Mouse (Mus musculus): Measurements from ENCODE around the gene Hic2.

Hic2 gene

DNA sequence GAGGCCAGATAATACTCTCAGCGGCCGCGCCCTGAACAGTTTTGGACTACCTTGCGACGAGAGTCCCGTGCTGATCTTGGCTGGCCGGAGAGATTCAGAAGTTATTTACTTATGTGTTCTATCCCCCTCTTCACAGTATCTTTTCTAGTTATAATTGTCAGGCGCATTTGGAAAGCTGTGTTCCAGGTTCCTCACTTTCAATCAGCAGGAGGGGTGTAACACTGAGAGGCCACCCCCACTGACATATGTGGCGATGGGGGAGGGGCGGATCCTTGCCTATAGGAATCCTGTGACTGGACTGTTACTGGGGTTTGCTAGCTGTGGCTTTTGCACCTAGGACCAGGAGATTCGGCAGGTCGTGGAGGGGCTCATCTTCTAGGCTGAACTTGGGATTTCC is 1.1 kb downstream of the Hic2 start:
- peak; percentile 34 for DNase-seq

DNA sequence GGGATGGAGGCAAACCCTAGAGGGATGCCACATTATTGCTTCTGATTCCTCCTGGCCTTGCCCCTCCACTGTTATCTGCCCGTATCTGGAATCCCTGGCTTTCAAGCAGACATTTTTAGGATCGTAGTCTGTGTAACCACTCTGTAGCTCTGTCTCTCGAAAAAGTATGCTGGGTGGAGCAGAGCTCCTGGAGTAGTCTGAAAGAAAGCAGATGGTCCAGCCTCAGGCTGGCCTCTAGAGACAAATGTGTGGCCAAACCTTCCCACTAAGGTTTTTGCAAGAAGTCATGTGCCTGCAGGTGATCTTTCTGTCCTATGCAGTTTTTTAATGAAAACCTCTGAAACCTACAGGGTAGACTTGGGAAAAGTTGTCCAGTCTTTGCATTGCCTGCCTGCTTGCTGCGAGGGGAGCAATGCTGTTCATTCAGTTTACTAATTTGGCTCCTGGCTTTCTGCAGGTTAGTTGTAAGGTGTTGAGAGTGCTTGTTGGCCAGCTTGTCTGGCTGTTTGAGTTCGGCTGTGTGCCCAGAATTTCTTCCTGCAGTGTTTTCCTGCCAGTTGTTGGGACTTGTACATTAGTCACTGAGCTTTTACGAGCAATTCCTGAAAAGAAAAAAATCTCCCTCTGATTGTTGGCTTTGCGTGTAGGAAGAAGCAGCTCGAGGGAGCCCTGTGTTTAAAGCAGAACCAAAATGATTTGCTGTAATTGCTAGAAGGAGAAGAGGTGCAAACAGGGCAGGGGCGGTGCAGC is 1.7 kb downstream of the Hic2 start:
- peak; percentile 68 for DNase-seq

DNA sequence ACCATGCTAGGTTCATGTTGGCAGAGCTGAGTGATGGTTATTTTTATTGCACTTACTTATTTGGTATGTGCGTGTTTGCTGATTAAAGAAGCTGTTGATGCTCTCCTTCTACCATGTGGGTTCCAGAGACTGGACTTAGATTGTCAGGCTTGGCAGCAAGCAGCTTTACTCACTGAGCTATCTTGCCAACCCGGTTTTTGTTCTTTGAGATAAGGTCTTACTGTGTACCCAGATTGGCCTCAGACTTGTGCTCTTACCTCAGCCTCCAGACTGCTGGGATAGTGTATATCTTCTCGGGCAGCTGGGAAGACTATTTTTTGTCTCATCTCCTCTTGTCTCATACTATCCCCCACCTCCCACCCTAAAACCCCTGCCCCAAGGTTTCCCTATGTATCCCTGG is 4.3 kb downstream of the Hic2 start:
- no peak for DNase-seq

DNA sequence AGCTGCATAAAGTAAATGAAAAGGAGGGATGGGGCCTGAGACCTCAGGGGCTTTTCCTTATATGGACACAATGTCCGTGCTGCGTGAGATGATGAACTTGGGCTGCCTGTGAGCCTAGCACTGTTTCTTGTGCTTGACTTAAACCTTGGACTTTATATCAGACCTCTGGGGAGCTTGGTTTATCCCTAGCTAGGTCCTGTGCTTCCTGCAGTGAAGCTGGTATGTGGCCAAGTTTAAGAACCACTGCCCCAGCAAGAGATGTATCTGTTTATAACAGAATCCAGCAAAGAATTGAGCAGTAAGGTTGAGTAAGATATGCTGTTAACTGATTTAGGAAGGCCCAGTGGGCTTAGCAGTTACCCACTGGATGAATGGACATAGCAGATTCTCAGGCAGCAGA is 6.0 kb downstream of the Hic2 start:
- no peak for DNase-seq

DNA sequence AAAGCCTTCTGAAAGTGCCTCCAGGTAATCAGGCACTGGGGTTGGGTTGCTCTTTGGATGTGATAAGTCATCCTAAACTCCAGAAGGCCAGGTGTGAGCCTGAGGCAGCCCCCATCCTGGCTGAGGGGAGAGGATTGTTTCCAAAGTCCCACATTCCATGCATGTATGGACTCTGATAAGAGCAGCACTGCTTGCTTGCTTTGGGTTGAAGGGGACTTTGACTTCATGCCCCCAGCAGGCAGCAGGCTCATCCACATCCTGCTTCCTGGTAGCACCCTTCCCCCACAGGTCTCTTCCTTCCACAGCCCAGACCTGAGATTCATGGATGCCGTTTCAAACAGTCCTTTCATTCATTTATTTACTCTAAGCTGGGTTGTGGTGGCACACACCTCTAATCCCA is 10.4 kb downstream of the Hic2 start:
- no peak for DNase-seq

DNA sequence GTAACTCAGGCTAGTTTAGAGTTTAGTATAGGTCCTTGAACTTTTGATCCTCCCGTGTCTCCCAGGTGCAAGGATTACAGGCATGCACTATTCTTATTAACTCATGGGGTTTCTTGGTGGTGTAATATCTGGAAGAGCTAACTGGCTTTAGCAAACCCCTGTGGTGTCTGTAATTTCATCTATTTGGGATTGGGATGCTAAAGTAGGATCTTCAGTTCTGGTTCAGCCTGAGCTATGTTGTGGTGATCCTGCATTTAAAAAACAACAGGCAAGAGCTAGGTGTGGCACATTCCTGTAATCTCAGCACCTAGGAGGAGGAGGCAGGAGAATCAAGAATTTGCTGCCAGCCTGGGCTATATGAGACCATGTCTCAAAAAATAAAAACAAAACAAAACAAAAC is 11.6 kb downstream of the Hic2 start:
- DNase-seq, result no peak

DNA sequence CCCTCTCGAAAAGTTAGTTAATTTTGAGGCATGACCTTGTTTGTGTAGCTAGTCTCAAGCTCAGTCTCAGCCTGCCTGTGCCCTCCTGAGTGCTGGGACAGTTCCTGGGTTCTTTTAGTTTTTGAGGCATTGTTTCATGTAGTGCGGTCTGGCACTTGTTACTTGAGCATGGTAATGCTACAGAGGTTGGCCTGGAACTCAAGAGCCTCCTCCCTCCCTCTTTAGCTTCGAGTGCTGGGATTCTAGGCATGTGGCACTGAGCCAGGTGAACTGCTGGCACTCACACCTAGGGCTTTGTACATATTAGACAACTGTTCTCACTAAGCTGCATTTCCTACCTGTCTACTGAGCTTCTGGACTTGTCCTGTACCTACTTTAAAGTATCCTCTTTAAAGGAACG is 14.4 kb downstream of the Hic2 start:
- DNase-seq, result peak; percentile 88

DNA sequence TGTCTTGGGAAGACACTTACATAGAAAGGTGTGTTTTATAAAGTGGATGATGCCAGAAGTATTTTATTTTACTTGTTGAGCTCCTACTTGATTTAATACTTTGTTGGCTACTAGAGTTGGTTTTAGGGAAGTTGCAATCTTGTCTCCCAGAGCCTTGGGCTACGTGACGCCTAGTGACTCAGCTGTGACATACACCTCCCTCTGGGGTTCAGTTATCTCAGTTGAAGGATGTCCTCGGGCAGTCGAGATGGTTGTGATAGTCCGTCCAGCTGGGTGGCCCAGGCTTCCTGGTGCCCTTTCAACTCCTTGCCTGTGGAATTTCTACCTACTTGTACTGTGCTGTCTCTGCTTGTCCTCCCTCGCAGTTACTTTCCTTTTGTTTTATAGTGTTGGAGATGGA is 15.8 kb downstream of the Hic2 start:
- DNase-seq, result no peak

DNA sequence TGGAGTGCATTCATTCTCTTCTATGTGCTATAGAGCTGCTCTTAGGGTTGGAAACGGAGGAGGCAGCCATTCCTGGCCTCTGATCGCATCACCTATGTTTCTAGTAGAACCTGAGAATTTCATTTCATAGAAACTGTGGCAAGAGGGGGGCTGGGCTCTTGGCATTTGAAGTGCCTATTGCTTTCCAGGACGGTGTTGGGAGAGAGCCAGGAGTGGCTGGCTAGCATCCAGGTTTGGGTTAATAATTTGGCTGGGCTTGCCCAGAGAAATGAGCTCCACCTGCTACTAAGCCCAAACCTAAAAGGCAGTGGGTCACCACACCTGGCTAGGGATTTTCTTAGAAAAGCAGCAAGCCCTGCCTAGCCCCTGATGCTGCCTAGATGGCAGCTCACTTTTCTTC is 18.2 kb downstream of the Hic2 start:
- DNase-seq, result peak; percentile 85

DNA sequence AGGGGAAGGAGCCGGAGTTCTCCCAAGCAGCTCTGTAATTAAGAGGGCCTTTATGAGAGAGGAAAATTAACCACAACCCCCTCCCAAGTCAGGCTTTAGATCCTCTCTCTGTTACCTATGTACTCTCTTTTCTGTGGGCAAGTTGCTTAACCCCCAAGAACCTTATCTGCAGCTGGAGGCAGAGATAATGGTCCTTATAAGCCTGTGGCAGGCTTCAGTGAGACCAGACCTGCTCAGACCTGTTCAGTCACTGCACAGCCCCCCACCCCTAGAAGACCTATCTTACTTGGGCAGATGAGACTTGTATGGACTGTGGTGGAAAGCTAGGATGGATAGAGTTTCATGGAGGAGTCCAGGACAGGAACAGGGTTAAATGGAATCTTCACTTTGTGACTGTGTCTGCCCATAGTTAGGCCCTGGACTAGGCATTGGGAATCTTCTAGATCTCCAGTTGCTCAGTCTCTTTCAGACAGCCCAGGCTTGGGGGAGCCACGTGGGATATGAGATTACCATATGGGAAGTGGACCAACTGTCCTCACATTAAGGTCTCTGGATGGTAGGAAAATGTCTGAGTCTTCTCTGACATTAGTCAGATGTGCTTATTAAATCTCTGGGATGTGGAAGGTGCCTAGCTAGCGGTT is 18.8 kb downstream of the Hic2 start:
- no peak for DNase-seq

DNA sequence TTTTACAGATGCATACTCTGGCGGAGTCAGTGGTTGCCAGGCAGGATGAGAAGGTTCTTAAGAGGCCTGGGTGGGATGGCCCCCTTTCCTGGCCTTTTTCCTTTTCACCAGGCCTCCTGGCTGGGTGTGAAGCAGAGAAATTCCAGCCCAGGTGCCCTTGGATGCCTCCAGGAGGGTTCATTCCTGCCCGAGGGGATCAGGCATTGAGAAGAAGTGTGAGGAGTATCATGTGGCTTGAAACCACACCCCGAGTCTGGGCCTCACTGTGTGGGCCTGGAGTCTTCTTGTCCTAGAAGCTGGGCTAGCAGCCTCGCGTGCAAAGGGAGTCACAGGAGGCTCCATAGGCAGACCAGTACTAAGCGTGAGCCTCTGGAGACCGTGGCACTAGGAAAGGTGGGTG is 19.5 kb downstream of the Hic2 start:
- DNase-seq, result no peak

DNA sequence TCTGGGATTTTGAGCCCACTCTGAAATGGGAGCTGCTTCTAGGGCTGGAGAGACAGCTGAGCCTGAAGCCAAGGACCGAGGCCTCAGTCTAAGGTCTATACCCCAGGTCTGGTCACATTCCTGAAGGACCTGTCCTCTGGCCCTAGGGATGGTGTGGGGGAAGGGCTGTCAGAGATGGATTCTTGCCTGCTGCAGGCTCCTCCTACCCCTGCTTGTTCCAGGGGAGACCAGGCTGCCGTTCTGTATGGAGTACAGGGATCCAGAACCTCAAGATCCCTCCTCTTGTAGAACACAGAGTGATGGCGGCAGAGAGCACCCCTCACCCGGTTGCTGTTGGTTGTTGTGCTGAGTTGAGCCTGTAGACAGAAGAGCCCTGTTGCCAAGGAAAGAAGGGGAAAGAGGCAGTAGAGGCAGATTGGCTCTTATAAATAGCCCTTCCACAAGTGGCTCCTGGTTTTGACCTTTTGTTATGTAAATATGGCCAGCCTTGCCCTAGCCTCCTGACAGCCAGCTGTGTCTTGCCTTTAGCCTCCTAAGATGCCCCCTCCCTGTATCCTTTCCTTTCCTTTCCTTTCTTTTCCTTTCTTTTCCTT is 20.7 kb downstream of the Hic2 start:
- DNase-seq, result no peak

DNA sequence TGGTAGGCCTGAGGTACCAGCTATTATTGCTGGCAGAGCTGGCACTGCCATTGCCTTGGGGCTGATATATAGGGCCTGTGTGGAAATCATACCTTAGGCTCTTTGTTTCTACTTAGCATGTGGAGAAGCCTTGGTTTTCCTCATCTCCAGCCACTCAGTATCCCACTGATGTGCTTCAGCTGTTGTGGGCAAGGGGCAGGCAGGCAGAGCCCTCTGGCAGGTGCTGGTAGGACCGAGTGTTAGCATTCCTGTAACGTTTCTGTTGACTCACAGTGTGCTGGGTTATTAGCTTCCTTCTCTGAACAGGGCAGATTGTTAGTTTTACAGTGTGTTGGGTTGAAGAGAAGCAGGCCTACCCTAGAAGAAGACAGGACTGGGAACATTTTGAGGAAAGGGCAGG is 21.9 kb downstream of the Hic2 start:
- DNase-seq, result no peak

DNA sequence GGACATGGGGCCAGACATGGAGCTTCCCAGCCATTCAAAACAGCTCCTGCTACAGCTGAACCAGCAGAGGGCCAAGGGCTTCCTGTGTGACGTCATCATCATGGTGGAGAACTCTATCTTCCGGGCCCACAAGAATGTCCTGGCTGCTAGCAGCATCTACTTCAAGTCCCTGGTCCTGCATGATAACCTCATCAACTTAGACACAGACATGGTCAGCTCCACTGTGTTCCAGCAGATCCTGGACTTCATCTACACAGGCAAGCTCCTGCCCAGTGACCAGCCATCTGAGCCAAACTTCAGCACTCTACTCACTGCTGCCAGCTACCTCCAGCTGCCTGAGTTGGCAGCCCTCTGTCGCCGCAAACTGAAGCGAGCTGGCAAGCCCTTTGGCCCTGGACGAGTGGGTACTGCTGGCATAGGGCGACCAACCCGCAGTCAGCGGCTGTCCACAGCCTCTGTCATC is 24.0 kb downstream of the Hic2 start:
- no peak for DNase-seq

DNA sequence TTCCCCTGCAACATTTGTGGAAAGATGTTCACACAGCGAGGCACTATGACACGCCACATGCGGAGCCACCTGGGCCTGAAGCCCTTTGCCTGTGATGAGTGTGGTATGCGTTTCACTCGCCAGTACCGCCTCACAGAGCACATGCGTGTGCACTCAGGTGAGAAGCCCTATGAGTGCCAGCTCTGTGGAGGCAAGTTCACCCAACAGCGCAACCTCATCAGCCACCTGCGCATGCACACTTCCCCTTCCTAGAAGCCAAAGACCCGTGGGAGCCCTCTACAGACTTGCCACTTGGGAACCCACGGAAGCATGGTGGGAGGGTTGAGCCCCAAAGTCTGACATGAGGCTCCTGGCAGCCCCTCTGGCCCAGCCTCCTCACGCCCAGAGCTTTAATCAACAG is 25.5 kb downstream of the Hic2 start:
- DNase-seq, result no peak

DNA sequence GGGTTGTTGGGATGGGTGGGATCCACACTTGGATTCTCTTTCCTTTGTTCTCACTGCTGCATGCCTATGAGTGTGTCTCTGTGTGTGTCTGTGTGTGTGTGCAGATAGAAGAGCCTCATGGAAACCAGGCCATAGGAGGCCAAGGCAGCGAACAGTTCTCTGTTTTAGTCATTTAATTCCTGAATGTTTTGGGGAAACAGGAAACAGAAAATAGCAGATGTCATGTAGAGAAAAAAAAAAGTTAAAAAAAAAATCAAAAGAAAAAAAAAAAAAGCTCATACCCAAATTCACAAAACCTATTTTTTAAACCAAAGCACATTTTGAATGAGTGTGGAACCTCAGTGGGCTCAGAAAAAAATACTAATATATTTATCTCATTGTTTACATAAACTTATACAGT is 28.0 kb downstream of the Hic2 start:
- DNase-seq, result no peak

DNA sequence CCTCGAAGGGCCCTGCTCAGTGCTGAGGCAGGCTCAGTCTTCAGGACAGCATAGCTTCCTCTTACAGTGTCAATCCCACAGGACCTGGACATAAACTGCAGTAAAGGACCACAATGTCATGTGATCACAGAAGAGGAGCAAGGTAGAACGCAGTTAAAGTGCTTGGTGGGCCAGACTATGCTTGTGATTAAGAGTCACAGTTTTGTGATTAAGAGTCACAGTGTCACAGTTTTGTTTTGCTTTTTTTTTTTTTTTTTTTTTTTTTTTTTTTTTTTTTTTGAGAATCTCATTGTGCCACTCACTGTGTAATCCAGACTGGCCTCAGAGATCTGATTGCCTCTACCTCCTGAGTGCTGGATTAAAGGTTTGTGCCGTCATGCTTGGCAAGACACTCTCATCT is 32.7 kb downstream of the Hic2 start:
- no peak for DNase-seq

DNA sequence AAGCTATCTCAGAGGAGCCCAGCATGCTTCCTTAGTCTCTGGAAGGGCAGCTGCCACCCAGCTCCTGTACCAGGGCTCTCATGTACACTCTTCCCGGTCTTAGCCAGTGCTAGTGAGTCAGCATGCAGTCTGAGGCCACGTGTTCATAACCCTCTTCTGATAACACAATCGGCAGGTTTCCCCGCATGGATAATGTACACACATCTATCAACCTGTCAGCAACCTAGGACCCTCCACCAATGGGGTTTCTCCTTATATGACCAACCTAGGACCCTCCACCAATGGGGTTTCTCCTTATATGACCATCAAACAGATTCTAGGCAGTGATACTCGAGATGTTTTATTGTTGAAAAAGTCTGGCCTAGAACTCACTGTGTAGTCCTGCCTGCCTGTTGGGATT is 34.6 kb downstream of the Hic2 start:
- no peak for DNase-seq

DNA sequence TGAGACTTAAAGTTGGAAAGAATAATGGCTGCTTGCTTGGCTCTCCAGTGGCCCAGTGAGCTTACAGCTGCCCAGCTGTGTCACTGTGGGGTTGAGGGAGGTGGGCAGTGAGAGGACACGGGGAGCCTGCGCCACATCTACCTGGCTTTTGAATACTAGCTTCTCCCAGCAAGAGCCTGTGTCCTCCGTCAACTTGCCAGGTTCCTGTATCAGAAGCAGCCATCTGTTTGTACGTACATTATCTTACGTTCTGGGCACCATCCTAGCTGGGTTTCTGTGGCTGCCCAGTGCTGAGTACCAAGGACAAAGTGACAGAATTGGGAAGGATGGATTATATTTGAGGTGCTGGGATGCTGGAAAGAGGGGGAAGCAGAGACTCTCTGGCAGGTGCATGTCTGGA is 36.5 kb downstream of the Hic2 start:
- no peak for DNase-seq

DNA sequence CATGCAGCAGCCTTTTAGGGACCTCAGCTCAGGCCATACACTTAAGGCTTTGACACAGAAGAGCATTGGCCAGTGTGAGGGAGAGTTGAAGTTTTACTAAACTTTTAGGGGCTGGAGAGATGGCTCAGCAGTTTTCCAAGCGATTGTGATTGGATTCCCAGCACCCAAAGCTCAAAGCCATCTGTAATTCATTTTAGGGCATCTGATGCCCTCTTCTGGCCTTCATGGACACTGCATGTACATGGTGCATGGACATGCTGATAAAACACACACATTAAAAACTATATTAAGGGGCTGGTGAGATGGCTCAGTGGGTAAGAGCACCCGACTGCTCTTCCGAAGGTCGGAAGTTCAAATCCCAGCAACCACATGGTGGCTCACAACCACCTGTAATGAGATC is 37.8 kb downstream of the Hic2 start:
- DNase-seq, result peak; percentile 85

DNA sequence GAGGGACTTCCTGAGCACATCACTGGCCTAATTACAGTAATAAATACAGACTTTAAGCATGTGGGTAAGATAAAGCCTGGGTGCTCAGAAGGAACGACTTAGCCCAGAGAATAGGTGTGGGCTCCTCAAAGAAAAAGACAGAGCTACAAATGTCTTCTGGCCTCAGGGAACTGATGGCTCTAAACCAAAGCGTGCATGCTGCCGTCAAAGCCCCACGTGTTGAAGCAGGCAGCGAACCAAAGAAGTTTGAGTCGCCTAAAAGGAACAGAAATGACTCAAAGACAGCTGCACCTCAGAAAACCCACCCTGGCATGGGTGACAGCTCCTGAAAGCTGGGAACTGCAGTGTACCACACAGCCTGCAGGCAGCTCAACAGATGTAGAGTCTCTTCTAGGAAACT is 38.5 kb downstream of the Hic2 start:
- DNase-seq, result no peak

DNA sequence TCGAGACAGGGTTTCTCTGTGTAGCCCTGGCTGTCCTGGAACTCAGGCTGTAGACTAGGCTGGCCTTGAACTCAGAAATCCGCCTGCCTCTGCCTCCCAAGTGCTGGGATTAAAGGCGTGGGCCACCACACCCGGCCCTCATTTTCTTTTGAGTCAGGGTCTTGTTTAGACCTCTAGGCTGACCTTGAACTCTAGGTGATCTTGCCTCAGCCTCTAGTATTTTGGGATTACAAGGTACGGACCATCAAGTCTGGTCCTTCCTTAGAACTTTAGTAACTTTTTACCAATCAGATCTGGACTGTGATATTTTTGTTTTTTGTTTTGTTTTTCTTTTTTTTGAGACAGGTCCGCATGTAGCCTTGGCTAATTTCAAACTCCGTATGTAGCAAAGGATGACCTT is 42.3 kb downstream of the Hic2 start, which contains the start of gene Tmem191c:
Tmem191c (plus strand) TSS at position 357 of the 400 bp plus-strand sequence.
- DNase-seq, result no peak

DNA sequence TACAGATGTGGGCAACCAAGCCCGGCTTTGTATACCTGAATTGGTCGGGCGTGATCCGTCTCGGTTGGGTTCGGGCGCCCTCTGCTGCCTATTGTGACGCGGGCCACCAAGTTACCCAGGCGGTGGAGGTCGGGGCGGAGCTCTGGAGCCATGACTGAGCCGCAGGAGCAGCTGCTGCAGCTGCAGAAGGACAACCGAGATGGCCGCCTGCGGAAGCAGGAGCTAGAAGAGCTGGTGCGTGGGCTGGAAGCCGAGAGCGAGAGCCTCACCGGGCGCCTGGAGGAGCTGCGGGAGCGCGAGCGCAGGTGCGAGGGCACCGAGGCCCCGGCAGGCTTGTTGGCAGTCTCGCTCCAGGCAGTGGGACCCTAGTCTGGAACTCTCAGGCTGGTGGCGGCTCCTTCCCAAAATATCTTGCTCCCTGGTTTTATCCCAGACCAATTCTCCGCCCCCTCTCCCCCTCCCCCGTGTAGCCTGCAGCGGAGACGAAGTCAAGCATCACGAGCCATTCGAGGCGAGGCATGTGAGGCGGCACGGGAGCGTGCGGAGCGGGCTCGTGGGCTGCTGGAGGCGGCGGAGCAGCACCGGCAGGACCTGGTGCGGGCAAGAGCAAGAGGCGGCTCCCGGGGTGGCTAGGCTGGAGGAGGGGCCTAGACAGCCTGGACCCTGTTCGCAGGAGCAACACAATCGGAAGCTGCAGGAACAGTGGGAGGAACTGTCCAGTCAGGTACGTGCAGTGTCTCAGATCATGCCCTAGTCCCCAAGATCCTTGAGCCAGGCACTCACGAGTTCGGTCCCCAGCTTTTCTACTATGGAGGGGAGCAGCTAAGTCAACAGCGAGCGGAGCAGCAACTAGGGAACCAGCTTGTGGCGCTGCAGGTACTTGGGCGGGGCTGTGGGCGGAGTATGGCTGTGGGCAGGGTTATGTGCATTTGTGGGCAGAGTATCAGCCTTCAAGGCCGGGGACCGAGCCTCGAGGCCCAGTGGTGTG is 43.1 kb downstream of the Hic2 start:
- peak; percentile 97 for DNase-seq
